Mouse (Mus musculus) ES-E14 (cell line): ENCODE measurements around the gene Anapc2. TPM values are rescaled to one million over a fixed set of nuclear protein-coding genes. Genes with fewer than 3 reads are reported as not detected.

Experiments
- DNase-seq: peaks from one replicate; pipeline ENCODE4 v3.0.0-alpha.2; 2013; ENCODE audit warnings: low read depth, low spot score
- H3K27ac ChIP-seq: 2 replicates; pipeline ENCODE4 v1.5.1; 2012; ENCODE audit warnings: low read depth, mild to moderate bottlenecking, low read length, moderate library complexity, mixed read lengths; ENCODE audit not compliant: poor library complexity, insufficient read depth, severe bottlenecking
- H3K36me3 ChIP-seq: 2 replicates; pipeline ENCODE4 v1.6.1; 2012; ENCODE audit warnings: mild to moderate bottlenecking, low read length, moderate library complexity, mixed read lengths; ENCODE audit not compliant: control insufficient read depth, poor library complexity, insufficient read depth, severe bottlenecking
- H3K4me1 ChIP-seq, 2 experiments: fragments of 150-350 bp in 1 of 2; sonication (generic) in 1 of 2; 2 replicates each; pipeline ENCODE4 v1.6.1; 2012; ENCODE audit warnings: low read length in 2 of 2, mild to moderate bottlenecking in 1 of 2, mixed read lengths in 1 of 2; ENCODE audit not compliant: control insufficient read depth in 2 of 2, insufficient read depth in 2 of 2, poor library complexity in 1 of 2
- H3K4me3 ChIP-seq, 2 experiments: fragments of 150-350 bp in 1 of 2; sonication (generic) in 1 of 2; 2 replicates each; pipeline ENCODE4 v1.5.1; 2012; ENCODE audit warnings: low read length in 2 of 2, low read depth in 1 of 2, mild to moderate bottlenecking in 1 of 2, mixed read lengths in 1 of 2; ENCODE audit not compliant: insufficient read depth in 1 of 2, poor library complexity in 1 of 2, severe bottlenecking in 1 of 2
- H3K9ac ChIP-seq: 2 replicates; pipeline ENCODE4 v1.6.1; 2012; ENCODE audit warnings: low read depth, mild to moderate bottlenecking, low read length, mixed read lengths; ENCODE audit not compliant: poor library complexity, insufficient read depth, severe bottlenecking
- H3K9me3 ChIP-seq: fragments of 150-350 bp; sonication (generic); 2 replicates; pipeline ENCODE4 v1.6.1; 2012; ENCODE audit warnings: low read depth, mild to moderate bottlenecking, low read length; ENCODE audit not compliant: control insufficient read depth, insufficient read depth
- CHD2 ChIP-seq: IDR thresholded peaks from 2 replicates; pipeline ENCODE4 v1.6.1; 2014; ENCODE audit warnings: mild to moderate bottlenecking, low read depth, low read length, inconsistent platforms
- HCFC1 ChIP-seq: IDR thresholded peaks from 2 replicates; pipeline ENCODE4 v1.6.1; 2012; ENCODE audit warnings: low read length, inconsistent platforms, borderline replicate concordance; ENCODE audit not compliant: insufficient read depth
- MAFK ChIP-seq: IDR thresholded peaks from 2 replicates; pipeline ENCODE4 v1.6.1; 2014; ENCODE audit warnings: mild to moderate bottlenecking, low read depth, low read length, inconsistent platforms; ENCODE audit not compliant: insufficient read depth
- ZC3H11A ChIP-seq: IDR thresholded peaks from 2 replicates; pipeline ENCODE4 v1.6.1; 2012; ENCODE audit warnings: low read depth, mild to moderate bottlenecking, inconsistent platforms, low read length, borderline replicate concordance
- ZNF384 ChIP-seq: IDR thresholded peaks from 2 replicates; pipeline ENCODE4 v1.6.1; 2012; ENCODE audit warnings: low read depth, low read length, inconsistent platforms
- in situ Hi-C, 2 experiments: fragments of 600-800 bp; cut with MboI; formaldehyde crosslinking; loops; one replicate each; pipeline ENCODE4 v1.15.1; 2025; ENCODE audit warnings: low sequenced_read_pairs in 2 of 2, inconsistent platforms in 1 of 2; ENCODE audit not compliant: unreplicated experiment in 2 of 2
- total RNA-seq: library from RNA; depleted of rRNA; stranded (reverse); fragments of 300-350 nt; gene quantifications from 2 replicates; pipeline ENCODE4 v1.2.3, GENCODE M21; 2012

Gene Anapc2
- total RNA-seq, 1 experiment: 25.2 TPM

- H3K9ac ChIP-seq: no peak overlapping the region
- in situ Hi-C loops: no loop called here
- H3K4me3 ChIP-seq: no peak overlapping the region
- no peaks in the 10 kb centered on the region for H3K9me3 ChIP-seq
- peaks cover 19% of the 10 kb centered on the region for H3K36me3 ChIP-seq
- DNase-seq: no peak
- TF ChIP-seq CHD2 (no peak), MAFK (no peak), HCFC1 (no peak), ZNF384 (no peak), ZC3H11A (no peak)
- H3K27ac ChIP-seq: no peak overlapping the region
- H3K4me1 ChIP-seq: peaks cover 8 to 23% of the 10 kb centered on the region in 2 experiments; a peak in 3 of 4 replicates
These were observed 28.9 kb upstream of the Anapc2 start for GRCm38 (mm10) chr2:25243342-25243741.

GRCm38 (mm10) chr2:25244144-25244543 lies 28.1 kb upstream of the Anapc2 start:
- peaks cover 8 to 21% of the 10 kb centered on the region in 2 experiments; a peak in 3 of 4 replicates for H3K4me1 ChIP-seq
- no peaks in the 10 kb centered on the region for H3K9me3 ChIP-seq
- H3K36me3 ChIP-seq: peaks cover 25% of the 10 kb centered on the region
- no peak for DNase-seq
- no peak overlapping the region for H3K4me3 ChIP-seq
- TF ChIP-seq ZNF384 (no peak), ZC3H11A (no peak), HCFC1 (no peak), MAFK (no peak), CHD2 (no peak)
- H3K9ac ChIP-seq: no peak overlapping the region
- in situ Hi-C loops: no loop called here
- no peak overlapping the region for H3K27ac ChIP-seq

- Histone ChIP-seq H3K9me3 (no peaks in the 10 kb centered on the region), H3K4me1 (peaks cover 2 to 13% of the 10 kb centered on the region in 2 experiments; a peak in 3 of 4 replicates), H3K4me3 (no peak within 1 kb of the TSS), H3K36me3 (peaks cover 43% of the 10 kb centered on the region), H3K27ac (no peak within 1 kb of the TSS), H3K9ac (no peak within 1 kb of the TSS)
- DNase-seq: no peak
- no peak for TF ChIP-seq CHD2
- no peak for TF ChIP-seq ZNF384
- no peak for TF ChIP-seq ZC3H11A
- TF ChIP-seq MAFK: no peak
- TF ChIP-seq HCFC1: no peak
- in situ Hi-C loops: no loop called here
These were observed 25.9 kb upstream of the Anapc2 start, which contains the start of gene AL732309.1 for GRCm38 (mm10) chr2:25246183-25247072. Gene AL732309.1, minus strand, starts transcription at chr2:25246863.

- Histone ChIP-seq H3K36me3 (peaks cover 47% of the 10 kb centered on the region), H3K9ac (no peak overlapping the region), H3K27ac (no peak overlapping the region), H3K4me3 (no peak overlapping the region), H3K4me1 (peaks cover 0 to 2% of the 10 kb centered on the region in 2 experiments; a peak in 2 of 4 replicates), H3K9me3 (no peaks in the 10 kb centered on the region)
- TF ChIP-seq ZNF384 (no peak), HCFC1 (no peak), ZC3H11A (no peak), CHD2 (no peak), MAFK (no peak)
- DNase-seq: no peak
- in situ Hi-C loops: no loop called here
These were observed 19.9 kb upstream of the Anapc2 start for GRCm38 (mm10) chr2:25252331-25252730.
